Mouse (Mus musculus) kidney, adult 8-10 months (tissue): ENCODE measurements around the gene Pramel1.
"Not testable (repeated sequence)": the region's sequence is repeated elsewhere in the genome, so short reads cannot be mapped to it uniquely, and the experiment has no call there.

Experiments used
- DNase-seq, 2 experiments: peaks; one replicate each; pipeline ENCODE4 v3.0.0; 2022

Gene Pramel1

GRCm38 (mm10) chr4:143394181-143394580, at the start of gene Pramel1:
TSS of gene Pramel1 (plus strand) at chr4:143394428.
- DNase-seq = no peak

GRCm38 (mm10) chr4:143345491-143345890, 48.7 kb upstream of the Pramel1 start:
- not testable (repeated sequence) for DNase-seq

- DNase-seq = no peak
Measured at GRCm38 (mm10) chr4:143348678-143349077, 45.5 kb upstream of the Pramel1 start.

- DNase-seq = no peak
Measured at GRCm38 (mm10) chr4:143349484-143349906, 44.7 kb upstream of the Pramel1 start, which contains the start of gene Lrrc38. TSS of gene Lrrc38 (plus strand) at chr4:143349757.

- no peak for DNase-seq
Measured at GRCm38 (mm10) chr4:143350047-143351015, 43.9 kb upstream of the Pramel1 start.

- no peak for DNase-seq
Measured at GRCm38 (mm10) chr4:143352301-143352700, 41.9 kb upstream of the Pramel1 start.

GRCm38 (mm10) chr4:143361520-143361919, 32.7 kb upstream of the Pramel1 start:
- DNase-seq = no peak

GRCm38 (mm10) chr4:143366415-143367041, 27.7 kb upstream of the Pramel1 start:
- DNase-seq = no peak

- DNase-seq = no peak
Measured at GRCm38 (mm10) chr4:143379480-143379879, 14.7 kb upstream of the Pramel1 start.

- DNase-seq = no peak
Measured at GRCm38 (mm10) chr4:143379931-143380715, 14.1 kb upstream of the Pramel1 start.

GRCm38 (mm10) chr4:143380716-143381004, 13.6 kb upstream of the Pramel1 start:
- peak in 1 of 2 experiments; percentile 10 for DNase-seq

- DNase-seq = no peak
Measured at GRCm38 (mm10) chr4:143382163-143382562, 12.1 kb upstream of the Pramel1 start.

- no peak for DNase-seq
Measured at GRCm38 (mm10) chr4:143383646-143384045, 10.6 kb upstream of the Pramel1 start.

- no peak for DNase-seq
Measured at GRCm38 (mm10) chr4:143388955-143389702, 5.1 kb upstream of the Pramel1 start.

- DNase-seq = peak; percentile 6 to 11
Measured at GRCm38 (mm10) chr4:143411566-143412218, 17.5 kb downstream of the Pramel1 start.

GRCm38 (mm10) chr4:143412219-143413092, 18.2 kb downstream of the Pramel1 start, which contains the start of gene Pramef8:
TSS of gene Pramef8 (plus strand) at chr4:143412426.
- peak; percentile 91 to 94 for DNase-seq

- DNase-seq = no peak
Measured at GRCm38 (mm10) chr4:143413621-143414020, 19.4 kb downstream of the Pramel1 start.

- DNase-seq = no peak
Measured at GRCm38 (mm10) chr4:143414121-143414520, 19.9 kb downstream of the Pramel1 start.

GRCm38 (mm10) chr4:143426770-143427169, 32.5 kb downstream of the Pramel1 start:
- DNase-seq = not testable (repeated sequence)
